8 mouse cellular contexts compared by ENCODE assay signal in genomic region chr4:44004126-44004525, GRCm38 (mm10). TPM values are rescaled to one million over a fixed set of nuclear protein-coding genes. Genes with fewer than 3 reads are reported as not detected.
DNase-seq lines count a peak whose midpoint lies in the region; ATAC-seq lines count a peak whose summit lies in the region.

TSS of gene Clta (plus strand) at chr4:44004452.

- no peak within 1 kb of the TSS for H3K4me2 ChIP-seq in embryonic facial prominence, embryonic 14.5 days (ENCODE audit: low read depth, low read length)
- H3K4me2 ChIP-seq in heart, embryonic 14.5 days (ENCODE audit: low read length): no peak within 1 kb of the TSS

- no peak for DNase-seq in thymus, postnatal 0 days (ENCODE audit: low spot score)
- no peak for DNase-seq in thymus, postnatal 25 days
- DNase-seq in embryonic facial prominence, embryonic 14.5 days (ENCODE audit: low spot score): no peak
- no peak for DNase-seq in left cerebral cortex, postnatal 25 days (ENCODE audit: low spot score in 2 of 2)
- no peak for DNase-seq in urinary bladder, postnatal 10 days (ENCODE audit: low spot score)
- no peak for DNase-seq in cerebellum, adult 8-10 months

- no peak within 1 kb of the TSS for H3K27ac ChIP-seq in embryonic facial prominence, embryonic 14.5 days (replicated peaks; ENCODE audit: low read depth, low read length)
- no peak within 1 kb of the TSS for H3K27ac ChIP-seq in heart, embryonic 14.5 days (replicated peaks in 1 of 2; ENCODE audit: control insufficient read depth in 1 of 2, insufficient read depth in 1 of 2, low read depth in 2 of 2, low read length in 2 of 2)

- 85% methylated on average over 5 of the region's 5 CpGs for WGBS in embryonic facial prominence, embryonic 14.5 days
- 71% methylated on average over 5 of the region's 5 CpGs for WGBS in heart, embryonic 14.5 days

- intact Hi-C loops in left cerebral cortex, postnatal 25 days (cut with DNase I): no loop called here

- no peaks in the 10 kb centered on the region for H3K4me1 ChIP-seq in embryonic facial prominence, embryonic 14.5 days (ENCODE audit: control insufficient read depth, insufficient read depth, low read length)
- no peaks in the 10 kb centered on the region for H3K4me1 ChIP-seq in heart, embryonic 14.5 days (ENCODE audit: control insufficient read depth in 2 of 2, insufficient read depth in 2 of 2, low read length in 2 of 2)

- no peak for ATAC-seq in embryonic facial prominence, embryonic 14.5 days (ENCODE audit: low read depth)
- ATAC-seq in heart, embryonic 14.5 days (ENCODE audit: insufficient number of reproducible peaks, insufficient read depth, low FRiP score, low read depth): no peak
- ATAC-seq in monocyte, adult 5-6 weeks (replicated peaks; ENCODE audit: insufficient number of reproducible peaks, low FRiP score, low TSS enrichment, poor library complexity, severe bottlenecking): no peak

- H3K4me3 ChIP-seq in embryonic facial prominence, embryonic 14.5 days (ENCODE audit: low read depth, low read length): no peak within 1 kb of the TSS
- no peak within 1 kb of the TSS for H3K4me3 ChIP-seq in heart, embryonic 14.5 days (ENCODE audit: control insufficient read depth in 1 of 2, insufficient read depth in 1 of 2, low read depth in 1 of 2, low read length in 2 of 2)

- H3K36me3 ChIP-seq in embryonic facial prominence, embryonic 14.5 days (ENCODE audit: control insufficient read depth, insufficient read depth, low read length): no peaks in the 10 kb centered on the region
- no peaks in the 10 kb centered on the region for H3K36me3 ChIP-seq in heart, embryonic 14.5 days (ENCODE audit: control insufficient read depth, insufficient read depth, low read length)

- H3K9ac ChIP-seq in embryonic facial prominence, embryonic 14.5 days (ENCODE audit: low read depth, low read length): no peak within 1 kb of the TSS
- H3K9ac ChIP-seq in heart, embryonic 14.5 days (ENCODE audit: low read length): no peak within 1 kb of the TSS

- no peaks in the 10 kb centered on the region for H3K9me3 ChIP-seq in embryonic facial prominence, embryonic 14.5 days (ENCODE audit: control insufficient read depth, low read length)
- no peaks in the 10 kb centered on the region for H3K9me3 ChIP-seq in heart, embryonic 14.5 days (ENCODE audit: control insufficient read depth, low read length)

- no peaks in the 10 kb centered on the region for H3K27me3 ChIP-seq in embryonic facial prominence, embryonic 14.5 days (replicated peaks; ENCODE audit: control insufficient read depth, insufficient read depth, low read length)
- H3K27me3 ChIP-seq in heart, embryonic 14.5 days (ENCODE audit: control insufficient read depth, insufficient read depth, low read length): no peaks in the 10 kb centered on the region

RNA-seq across cellular contexts. Expression of gene Clta, which starts in this region (rescaled TPM):
- polyA plus RNA-seq in thymus, postnatal 0 days (2015; fragmentation: Nextera tagmentation; extraction: Ambion mirVana): 251 and 260 TPM in 2 replicates
- polyA plus RNA-seq in embryonic facial prominence, embryonic 14.5 days (2014; fragmentation: Nextera tagmentation; extraction: Ambion mirVana): 254 and 258 TPM in 2 replicates
- 144 and 154 TPM in 2 replicates for polyA plus RNA-seq in heart, embryonic 14.5 days (2014; fragmentation: Nextera tagmentation; extraction: Ambion mirVana)
- 100 to 1,000 TPM; 280 to 281 TPM for total RNA-seq in left cerebral cortex, postnatal 25 days (2021)
- 320 to 466 TPM (median 446 TPM) in 3 replicates for total RNA-seq in monocyte, adult 5-6 weeks (2017)
